Mouse (Mus musculus): ENCODE results near the gene Olig3. TPM values are rescaled to one million over a fixed set of nuclear protein-coding genes. Genes with fewer than 3 reads are reported as not detected.

Olig3 gene
- not detected for polyA plus RNA-seq (2012; fragmentation: generic; extraction: Trizol)
- long read RNA-seq, experiment 1 = 0 reads
- long read RNA-seq, experiment 2 = 0 reads

DNA sequence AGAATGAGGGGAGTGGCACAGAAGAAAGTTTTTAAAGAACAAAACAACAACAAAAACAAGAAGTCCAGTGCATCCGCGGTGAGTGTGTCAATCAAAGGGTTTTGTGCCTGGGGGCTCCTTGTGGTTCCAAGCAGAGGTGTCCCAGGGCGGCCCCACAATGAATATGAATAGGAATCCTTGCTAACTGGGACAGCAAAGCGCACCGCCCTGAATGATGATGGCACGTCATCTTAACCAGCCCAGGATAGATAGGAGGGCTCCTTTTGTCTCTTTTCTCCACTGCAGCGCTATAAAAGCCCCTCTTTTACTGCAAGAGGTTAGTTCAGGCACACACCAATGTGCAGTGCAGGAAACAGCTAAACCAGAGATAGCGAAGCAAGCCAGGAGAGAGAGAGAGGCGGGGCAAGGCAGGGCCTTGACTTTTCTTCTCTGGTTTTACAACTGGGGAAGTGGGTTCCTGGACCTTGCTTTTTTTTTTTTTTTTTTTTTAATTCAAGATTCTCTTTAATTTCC, at the start of gene Olig3:
TSS of gene Olig3 (plus strand) at position 463 of the 513 bp plus-strand sequence.
- no peak within 1 kb of the TSS for H3ac ChIP-seq (ENCODE audit: control insufficient read depth, insufficient read length, low read depth)
- TF ChIP-seq CTCF (IDR thresholded peaks at IDR 0.05; ENCODE audit: control insufficient read depth, insufficient read depth, insufficient read length) = no peak
- H3K79me2 ChIP-seq (ENCODE audit: control insufficient read depth, insufficient read depth) = no peaks in the 10 kb centered on the region
- no peaks in the 10 kb centered on the region for H3K36me3 ChIP-seq (ENCODE audit: control insufficient read depth, insufficient read depth)
- H3K79me3 ChIP-seq (ENCODE audit: low read depth) = no peaks in the 10 kb centered on the region
- H3K27me3 ChIP-seq (ENCODE audit: control insufficient read depth, insufficient read depth, insufficient read length) = peaks cover 52% of the 10 kb centered on the region
- no peak within 1 kb of the TSS for H3K4me3 ChIP-seq (ENCODE audit: insufficient read depth, poor library complexity, severe bottlenecking)

- no peak overlapping the region for H3ac ChIP-seq (ENCODE audit: control insufficient read depth, insufficient read length, low read depth)
- H3K4me3 ChIP-seq (ENCODE audit: insufficient read depth, poor library complexity, severe bottlenecking) = no peak overlapping the region
- no peaks in the 10 kb centered on the region for H3K79me3 ChIP-seq (ENCODE audit: low read depth)
- H3K27me3 ChIP-seq (ENCODE audit: control insufficient read depth, insufficient read depth, insufficient read length) = peaks cover 6% of the 10 kb centered on the region
- no peaks in the 10 kb centered on the region for H3K36me3 ChIP-seq (ENCODE audit: control insufficient read depth, insufficient read depth)
- no peaks in the 10 kb centered on the region for H3K79me2 ChIP-seq (ENCODE audit: control insufficient read depth, insufficient read depth)
- TF ChIP-seq USF1 (IDR thresholded peaks at IDR 0.05; ENCODE audit: low read depth) = no peak
- no peak for TF ChIP-seq CEBPB (IDR thresholded peaks at IDR 0.05; ENCODE audit: low read depth)
- no peak for TF ChIP-seq CTCF (IDR thresholded peaks at IDR 0.05; ENCODE audit: control insufficient read depth, insufficient read depth, insufficient read length)
- no peak for TF ChIP-seq MYOD1 (IDR thresholded peaks at IDR 0.05; ENCODE audit: control insufficient read depth, insufficient read length, low read depth)
- TF ChIP-seq FOSL1 (IDR thresholded peaks at IDR 0.05; ENCODE audit: insufficient read depth, low read length, poor library complexity, severe bottlenecking) = no peak
- no peak for TF ChIP-seq MYOG (IDR thresholded peaks at IDR 0.05; ENCODE audit: control insufficient read depth, extremely low read depth, insufficient read length)
These were observed 46.5 kb upstream of the Olig3 start for GRCm38 (mm10) chr10:19309681-19310395.

- Histone ChIP-seq H3K27me3 (ENCODE audit: control insufficient read depth, insufficient read depth, insufficient read length) (peaks cover 6% of the 10 kb centered on the region), H3K36me3 (ENCODE audit: control insufficient read depth, insufficient read depth) (no peaks in the 10 kb centered on the region), H3ac (ENCODE audit: control insufficient read depth, insufficient read length, low read depth) (no peak overlapping the region), H3K4me3 (ENCODE audit: insufficient read depth, poor library complexity, severe bottlenecking) (no peak overlapping the region), H3K79me3 (ENCODE audit: low read depth) (no peaks in the 10 kb centered on the region), H3K79me2 (ENCODE audit: control insufficient read depth, insufficient read depth) (no peaks in the 10 kb centered on the region)
- TF ChIP-seq USF1 (IDR thresholded peaks at IDR 0.05; ENCODE audit: low read depth) = no peak
- TF ChIP-seq MYOG (IDR thresholded peaks at IDR 0.05; ENCODE audit: control insufficient read depth, extremely low read depth, insufficient read length) = no peak
- no peak for TF ChIP-seq FOSL1 (IDR thresholded peaks at IDR 0.05; ENCODE audit: insufficient read depth, low read length, poor library complexity, severe bottlenecking)
These were observed 45.9 kb upstream of the Olig3 start for GRCm38 (mm10) chr10:19310471-19310870.

GRCm38 (mm10) chr10:19317962-19318812, 38.1 kb upstream of the Olig3 start:
- Histone ChIP-seq H3K27me3 (ENCODE audit: control insufficient read depth, insufficient read depth, insufficient read length) (peaks cover 14% of the 10 kb centered on the region), H3K36me3 (ENCODE audit: control insufficient read depth, insufficient read depth) (no peaks in the 10 kb centered on the region), H3K4me3 (ENCODE audit: insufficient read depth, poor library complexity, severe bottlenecking) (no peak overlapping the region), H3ac (ENCODE audit: control insufficient read depth, insufficient read length, low read depth) (no peak overlapping the region), H3K79me3 (ENCODE audit: low read depth) (no peaks in the 10 kb centered on the region), H3K79me2 (ENCODE audit: control insufficient read depth, insufficient read depth) (no peaks in the 10 kb centered on the region)
- TF ChIP-seq FOSL1 (IDR thresholded peaks at IDR 0.05; ENCODE audit: insufficient read depth, low read length, poor library complexity, severe bottlenecking) (no peak), CEBPB (IDR thresholded peaks at IDR 0.05; ENCODE audit: low read depth) (no peak), MAX (IDR thresholded peaks at IDR 0.05) (no peak), USF1 (IDR thresholded peaks at IDR 0.05; ENCODE audit: low read depth) (no peak), MYOD1 (IDR thresholded peaks at IDR 0.05; ENCODE audit: control insufficient read depth, insufficient read length, low read depth) (no peak), MYOG (IDR thresholded peaks at IDR 0.05; ENCODE audit: control insufficient read depth, extremely low read depth, insufficient read length) (no peak), CTCF (IDR thresholded peaks at IDR 0.05; ENCODE audit: control insufficient read depth, insufficient read depth, insufficient read length) (no peak)

DNA sequence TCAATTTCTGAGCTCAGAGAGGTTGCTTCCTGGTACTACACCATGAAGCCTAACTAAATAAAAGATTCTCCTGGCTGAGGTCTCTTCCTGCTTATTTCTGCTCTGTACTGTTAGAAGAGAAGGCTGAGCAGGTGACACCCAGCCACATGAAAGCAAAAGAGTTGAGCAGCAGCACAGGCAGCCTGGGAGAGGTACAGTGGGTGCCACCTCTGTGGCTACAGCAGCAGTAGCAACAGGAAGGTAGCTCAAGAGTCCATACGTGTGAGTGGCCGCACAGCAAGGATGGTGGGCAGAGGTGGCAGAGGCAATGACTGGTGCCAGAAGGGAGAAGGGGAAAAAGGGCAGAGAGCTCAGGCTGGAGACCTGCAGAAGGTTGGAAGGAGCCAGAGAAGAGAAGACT, 34.6 kb upstream of the Olig3 start:
- Histone ChIP-seq H3K79me2 (ENCODE audit: control insufficient read depth, insufficient read depth) (no peaks in the 10 kb centered on the region), H3K36me3 (ENCODE audit: control insufficient read depth, insufficient read depth) (no peaks in the 10 kb centered on the region), H3K27me3 (ENCODE audit: control insufficient read depth, insufficient read depth, insufficient read length) (peaks cover 14% of the 10 kb centered on the region), H3ac (ENCODE audit: control insufficient read depth, insufficient read length, low read depth) (no peak overlapping the region), H3K79me3 (ENCODE audit: low read depth) (no peaks in the 10 kb centered on the region), H3K4me3 (ENCODE audit: insufficient read depth, poor library complexity, severe bottlenecking) (no peak overlapping the region)
- no peak for TF ChIP-seq CTCF (IDR thresholded peaks at IDR 0.05; ENCODE audit: control insufficient read depth, insufficient read depth, insufficient read length)
- TF ChIP-seq USF1 (IDR thresholded peaks at IDR 0.05; ENCODE audit: low read depth) = no peak
- TF ChIP-seq CEBPB (IDR thresholded peaks at IDR 0.05; ENCODE audit: low read depth) = no peak
- TF ChIP-seq FOSL1 (IDR thresholded peaks at IDR 0.05; ENCODE audit: insufficient read depth, low read length, poor library complexity, severe bottlenecking) = no peak
- TF ChIP-seq MAX (IDR thresholded peaks at IDR 0.05) = no peak
- no peak for TF ChIP-seq MYOD1 (IDR thresholded peaks at IDR 0.05; ENCODE audit: control insufficient read depth, insufficient read length, low read depth)
- TF ChIP-seq MYOG (IDR thresholded peaks at IDR 0.05; ENCODE audit: control insufficient read depth, extremely low read depth, insufficient read length) = no peak

Data from C2C12 (cell line).